Mouse (Mus musculus) midbrain, postnatal 0 days (tissue): ENCODE results near the gene Tarsl2. TPM values are rescaled to one million over a fixed set of nuclear protein-coding genes. Genes with fewer than 3 reads are reported as not detected.

ENCODE experiments used
- ATAC-seq: fragments of 200-750 bp; cut with Nextera tagmentation; 2 replicates; pipeline ENCODE4 v1.8.0; 2017; ENCODE audit warnings: moderate number of reproducible peaks, mild to moderate bottlenecking, moderate TSS enrichment, moderate library complexity; ENCODE audit not compliant: low FRiP score
- DNase-seq: peaks from one replicate; pipeline ENCODE4 v3.0.0-alpha.2; 2015; ENCODE audit warnings: low spot score
- H3K27ac ChIP-seq: fragments of 300-500 bp; sonication (generic); 2 replicates; pipeline ENCODE4 v1.5.1; 2014; ENCODE audit warnings: low read depth, mild to moderate bottlenecking, low read length, mixed read lengths
- H3K27me3 ChIP-seq: fragments of 300-500 bp; sonication (generic); 2 replicates; pipeline ENCODE4 v1.6.1; 2014; ENCODE audit warnings: low read length, control low read depth, mixed read lengths; ENCODE audit not compliant: insufficient read depth
- H3K36me3 ChIP-seq: fragments of 300-500 bp; sonication (generic); 2 replicates; pipeline ENCODE4 v1.6.1; 2014; ENCODE audit warnings: low read length, control low read depth, mixed read lengths; ENCODE audit not compliant: insufficient read depth
- H3K4me1 ChIP-seq: fragments of 300-500 bp; sonication (generic); 2 replicates; pipeline ENCODE4 v1.6.1; 2014; ENCODE audit warnings: mild to moderate bottlenecking, control low read depth, antibody characterized with exemption, low read length, mixed read lengths; ENCODE audit not compliant: insufficient read depth
- H3K4me2 ChIP-seq: fragments of 300-500 bp; sonication (generic); 2 replicates; pipeline ENCODE4 v1.6.1; 2014; ENCODE audit warnings: low read depth, mild to moderate bottlenecking, low read length, mixed read lengths; ENCODE audit not compliant: poor library complexity, severe bottlenecking
- H3K4me3 ChIP-seq: fragments of 300-500 bp; sonication (generic); 2 replicates; pipeline ENCODE4 v1.5.1; 2014; ENCODE audit warnings: low read depth, mild to moderate bottlenecking, low read length, moderate library complexity
- H3K9ac ChIP-seq: fragments of 300-500 bp; sonication (generic); replicated peaks from 2 replicates; pipeline ENCODE4 v1.6.1; 2014; ENCODE audit warnings: mild to moderate bottlenecking, low read length, moderate library complexity, mixed read lengths; ENCODE audit not compliant: poor library complexity, severe bottlenecking
- H3K9me3 ChIP-seq: fragments of 300-500 bp; sonication (generic); 2 replicates; pipeline ENCODE4 v1.6.1; 2016; ENCODE audit warnings: low read length, control low read depth
- CTCF ChIP-seq: IDR thresholded peaks from 2 replicates; pipeline ENCODE4 v1.5.1; 2016; ENCODE audit warnings: antibody characterized with exemption, mild to moderate bottlenecking
- WGBS: fragments of 180-500 bp; shearing (Covaris S2); extraction: QIAGEN DNeasy Blood & Tissue Kit; methylation state at CpG from one replicate; pipeline ENCODE4 v1.1.7; 2014; 5-methylcytosine and 5-hydroxymethylcytosine counted together
- polyA plus RNA-seq: library from polyadenylated mRNA; unstranded; fragments of >200 nt; fragmentation: Nextera tagmentation; extraction: Ambion mirVana; gene quantifications from 2 replicates; pipeline ENCODE4 v1.2.1, GENCODE M21; 2015
- total RNA-seq: library from RNA; depleted of rRNA; stranded (reverse); fragments of >200 nt; gene quantifications from 2 replicates; pipeline ENCODE4 v1.2.3, GENCODE M21; 2014

Gene Tarsl2
- total and polyA plus RNA-seq, 2 experiments from 2014 or later, result 19.7 to 22.5 TPM

- Histone ChIP-seq H3K9me3 (no peaks in the 10 kb centered on the region), H3K4me3 (no peak overlapping the region), H3K4me2 (no peak overlapping the region), H3K36me3 (peaks cover 33% of the 10 kb centered on the region), H3K27ac (no peak overlapping the region), H3K27me3 (no peaks in the 10 kb centered on the region), H3K9ac (no peak overlapping the region), H3K4me1 (peaks cover 10% of the 10 kb centered on the region; the same call in 1 of the 2 replicates)
- ATAC-seq (no peak), DNase-seq (no peak)
- peak; percentile 68 for TF ChIP-seq CTCF
- 49% methylated on average over 2 of the region's 2 CpGs for WGBS
Observed at GRCm38 (mm10) chr7:65696450-65696849, 51.8 kb downstream of the Tarsl2 start.

- WGBS, result 86% methylated on average over 7 of the region's 7 CpGs
- Histone ChIP-seq H3K9me3 (no peaks in the 10 kb centered on the region), H3K27me3 (no peaks in the 10 kb centered on the region), H3K36me3 (peaks cover 40% of the 10 kb centered on the region), H3K4me3 (no peak overlapping the region), H3K27ac (no peak overlapping the region), H3K9ac (no peak overlapping the region), H3K4me2 (no peak overlapping the region), H3K4me1 (no peaks in the 10 kb centered on the region)
- ATAC-seq (no peak), DNase-seq (no peak)
- no peak for TF ChIP-seq CTCF
Observed at GRCm38 (mm10) chr7:65702076-65702475, 57.4 kb downstream of the Tarsl2 start.

DNA sequence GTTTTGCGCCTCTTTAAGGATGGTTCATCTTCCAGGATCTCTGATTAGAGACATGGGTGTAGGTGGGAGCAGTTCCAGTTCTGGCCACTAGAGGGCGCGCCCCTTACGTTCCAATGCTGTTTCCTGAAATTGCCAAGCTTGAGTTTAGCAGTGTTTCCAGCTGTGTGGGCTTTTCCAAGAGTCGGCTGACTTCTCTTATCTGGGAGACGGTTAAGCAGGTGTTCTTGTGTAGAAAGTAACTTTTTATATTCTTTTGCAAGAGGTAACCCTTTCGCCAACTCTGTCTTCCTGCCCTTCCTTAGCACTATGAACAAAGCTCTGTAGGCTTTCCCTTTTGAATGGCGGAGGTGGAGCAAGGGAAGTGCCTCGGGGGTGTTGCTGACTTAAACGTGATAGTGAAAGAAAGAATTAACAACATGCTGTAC is 60.1 kb downstream of the Tarsl2 start:
- peak; percentile 91 for DNase-seq
- ATAC-seq, result peak; percentile 33; the same call in 1 of the 2 replicates
- peak; percentile 100 for TF ChIP-seq CTCF
- H3K9ac ChIP-seq, result no peak overlapping the region
- H3K4me2 ChIP-seq, result peak overlapping the region; percentile 19; the same call in 1 of the 2 replicates
- no peaks in the 10 kb centered on the region for H3K4me1 ChIP-seq
- H3K27ac ChIP-seq, result no peak overlapping the region
- H3K9me3 ChIP-seq, result no peaks in the 10 kb centered on the region
- no peak overlapping the region; the same call in 1 of the 2 replicates for H3K4me3 ChIP-seq
- 11% methylated on average over 10 of the region's 10 CpGs for WGBS
- H3K27me3 ChIP-seq, result no peaks in the 10 kb centered on the region
- peaks cover 22% of the 10 kb centered on the region for H3K36me3 ChIP-seq

GRCm38 (mm10) chr7:65708506-65708905 is 63.8 kb downstream of the Tarsl2 start:
- no peak for ATAC-seq
- no peaks in the 10 kb centered on the region for H3K36me3 ChIP-seq
- 100% methylated on average over 1 of the region's 1 CpGs for WGBS
- no peak overlapping the region for H3K4me2 ChIP-seq
- no peak for DNase-seq
- no peaks in the 10 kb centered on the region for H3K9me3 ChIP-seq
- H3K27me3 ChIP-seq, result no peaks in the 10 kb centered on the region
- H3K27ac ChIP-seq, result no peak overlapping the region
- H3K4me3 ChIP-seq, result no peak overlapping the region
- H3K9ac ChIP-seq, result no peak overlapping the region
- no peak for TF ChIP-seq CTCF
- no peaks in the 10 kb centered on the region for H3K4me1 ChIP-seq

DNA sequence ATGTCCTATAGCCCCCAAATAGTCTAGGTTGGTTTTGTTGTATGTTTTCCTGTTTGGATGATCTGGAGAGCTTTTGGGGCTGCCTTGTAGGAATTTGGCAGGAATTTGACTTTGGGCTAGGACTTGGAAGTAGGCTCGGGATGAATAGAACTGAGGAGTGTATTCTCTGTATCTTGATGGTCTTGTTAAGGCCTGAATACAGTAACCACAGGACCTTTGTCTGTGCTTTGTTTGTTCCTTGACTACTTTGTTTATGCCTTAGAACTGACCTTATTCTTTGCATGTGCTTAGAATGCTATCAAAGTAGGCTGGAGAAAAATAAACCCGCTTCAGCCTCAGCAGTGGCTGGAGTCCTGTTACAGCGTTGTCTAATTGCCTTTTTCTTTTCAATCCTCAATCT is 65.6 kb downstream of the Tarsl2 start:
- no peak for TF ChIP-seq CTCF
- no peaks in the 10 kb centered on the region for H3K4me1 ChIP-seq
- 78% methylated on average over 3 of the region's 3 CpGs for WGBS

DNA sequence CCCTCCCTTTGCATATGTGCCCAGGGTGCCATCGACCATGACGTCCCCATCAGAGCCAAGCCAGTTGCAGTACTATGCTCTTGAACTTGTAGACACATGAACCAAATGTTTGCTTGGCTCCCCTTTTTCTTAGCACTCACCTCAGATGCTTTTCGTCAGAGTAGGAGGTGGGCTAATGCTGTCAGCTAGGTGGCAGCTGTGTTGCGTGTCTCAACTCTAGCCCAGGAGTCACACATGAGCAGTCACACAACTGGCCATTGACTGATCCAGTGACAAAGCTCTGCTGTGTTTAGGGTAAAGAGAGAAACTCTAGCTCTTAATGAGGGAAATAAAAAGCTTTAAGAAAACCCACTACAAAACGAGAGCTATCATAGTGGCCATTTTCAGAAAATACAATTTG is 69.1 kb downstream of the Tarsl2 start:
- peak; percentile 28 for DNase-seq

More for the DNA sequence above, 65.6 kb downstream of the Tarsl2 start:
- DNase-seq (no peak), ATAC-seq (no peak)
- Histone ChIP-seq H3K9me3 (no peaks in the 10 kb centered on the region), H3K27ac (no peak overlapping the region), H3K36me3 (no peaks in the 10 kb centered on the region), H3K4me2 (no peak overlapping the region), H3K9ac (no peak overlapping the region), H3K27me3 (no peaks in the 10 kb centered on the region), H3K4me3 (no peak overlapping the region)

More for the DNA sequence above, 69.1 kb downstream of the Tarsl2 start:
- H3K27me3 ChIP-seq, result no peaks in the 10 kb centered on the region
- H3K4me3 ChIP-seq, result no peak overlapping the region
- no peak for ATAC-seq
- no peaks in the 10 kb centered on the region for H3K36me3 ChIP-seq
- peak; percentile 67 for TF ChIP-seq CTCF
- H3K9me3 ChIP-seq, result no peaks in the 10 kb centered on the region
- WGBS, result 65% methylated on average over 5 of the region's 5 CpGs
- no peak overlapping the region for H3K4me2 ChIP-seq
- H3K9ac ChIP-seq, result no peak overlapping the region
- no peak overlapping the region for H3K27ac ChIP-seq
- H3K4me1 ChIP-seq, result no peaks in the 10 kb centered on the region
